Mouse (Mus musculus): ENCODE measurements around the gene Gm17622. TPM values are rescaled to one million over a fixed set of nuclear protein-coding genes. Genes with fewer than 3 reads are reported as not detected.
A peak's percentile ranks its signal among the peaks of the same experiment; 100 is the strongest.

The Gm17622 gene
- not detected in 2 replicates for polyA plus RNA-seq (2012; rRNA removed)

DNA sequence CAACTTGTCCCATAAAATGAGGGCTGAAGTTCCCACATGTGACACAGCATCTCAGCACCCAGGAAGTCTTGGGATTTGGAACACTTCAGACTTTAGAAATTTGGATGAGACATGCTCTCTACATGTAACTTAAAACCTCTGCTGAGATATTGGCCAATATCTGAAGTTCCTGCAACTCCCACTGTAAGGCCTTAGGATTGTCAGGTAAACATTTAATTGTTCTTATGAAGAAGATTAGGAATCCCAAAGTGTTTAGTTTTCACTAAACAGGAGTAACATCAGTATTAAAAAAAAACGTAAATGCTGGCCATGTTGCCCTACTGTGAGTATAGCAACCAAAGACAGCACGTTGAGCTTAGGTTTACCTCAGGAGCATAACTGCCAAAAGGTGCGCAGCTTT is at the start of gene Gm17622:
TSS of gene Gm17622 (plus strand) at position 301 of the 400 bp plus-strand sequence.
- 92% methylated on average over 3 of the region's 3 CpGs for WGBS
- no peak for DNase-seq (ENCODE audit: low read depth, low spot score)

DNA sequence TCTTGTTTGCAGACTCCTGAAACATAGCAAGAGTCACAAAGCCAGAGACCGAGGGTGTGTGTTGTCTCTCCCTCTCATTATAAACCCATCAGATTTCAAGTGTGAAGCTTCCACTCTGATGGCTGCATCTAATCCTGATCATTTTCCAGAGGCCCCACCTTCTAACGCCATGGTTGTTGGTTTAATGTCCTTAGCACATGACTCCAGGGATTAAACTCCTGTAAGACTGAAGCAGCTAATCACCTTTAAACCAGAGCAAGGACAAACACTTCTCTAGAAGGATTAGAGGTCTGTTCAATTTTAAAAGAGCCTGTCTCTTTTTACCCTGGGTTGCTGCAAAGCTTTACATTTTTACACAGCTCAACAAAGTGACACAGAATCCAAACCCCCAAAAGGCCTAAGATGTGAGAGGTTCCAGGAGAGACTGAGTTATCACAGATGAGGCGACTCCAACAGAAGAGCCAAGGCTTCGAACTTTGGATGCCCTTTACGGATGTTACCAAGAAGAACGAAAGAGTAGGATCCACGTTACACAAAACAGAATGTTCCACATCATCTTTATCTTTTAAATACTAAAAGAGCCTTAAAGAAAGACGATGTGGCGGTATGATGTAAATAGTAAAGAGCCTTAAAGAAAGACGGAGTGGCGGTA is 40.2 kb upstream of the Gm17622 start:
- WGBS, result 86% methylated on average over 11 of the region's 11 CpGs

DNA sequence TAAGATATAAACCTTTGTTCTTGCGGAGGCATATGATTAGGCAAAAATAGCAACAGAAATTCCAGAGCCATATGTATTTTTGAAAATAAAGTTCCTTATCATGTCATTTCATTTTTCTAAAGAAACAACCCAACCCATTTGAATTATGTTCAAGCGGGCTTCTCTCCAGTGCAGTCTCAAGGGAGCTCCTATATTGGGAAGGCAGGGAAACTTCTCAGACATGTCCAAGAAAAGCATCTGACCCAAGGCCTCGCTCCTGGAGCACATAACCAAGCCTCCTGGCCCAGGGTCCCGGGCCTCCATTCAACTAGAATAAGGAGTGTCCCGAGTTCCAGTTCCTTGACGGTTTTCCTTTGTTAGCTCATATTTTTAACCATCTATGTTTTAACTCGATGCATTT is 39.7 kb upstream of the Gm17622 start:
- WGBS, result 85% methylated on average over 7 of the region's 7 CpGs
- DNase-seq (ENCODE audit: low read depth, low spot score), result no peak

More for the DNA sequence above, 40.2 kb upstream of the Gm17622 start:
- no peak for DNase-seq (ENCODE audit: low read depth, low spot score)

DNA sequence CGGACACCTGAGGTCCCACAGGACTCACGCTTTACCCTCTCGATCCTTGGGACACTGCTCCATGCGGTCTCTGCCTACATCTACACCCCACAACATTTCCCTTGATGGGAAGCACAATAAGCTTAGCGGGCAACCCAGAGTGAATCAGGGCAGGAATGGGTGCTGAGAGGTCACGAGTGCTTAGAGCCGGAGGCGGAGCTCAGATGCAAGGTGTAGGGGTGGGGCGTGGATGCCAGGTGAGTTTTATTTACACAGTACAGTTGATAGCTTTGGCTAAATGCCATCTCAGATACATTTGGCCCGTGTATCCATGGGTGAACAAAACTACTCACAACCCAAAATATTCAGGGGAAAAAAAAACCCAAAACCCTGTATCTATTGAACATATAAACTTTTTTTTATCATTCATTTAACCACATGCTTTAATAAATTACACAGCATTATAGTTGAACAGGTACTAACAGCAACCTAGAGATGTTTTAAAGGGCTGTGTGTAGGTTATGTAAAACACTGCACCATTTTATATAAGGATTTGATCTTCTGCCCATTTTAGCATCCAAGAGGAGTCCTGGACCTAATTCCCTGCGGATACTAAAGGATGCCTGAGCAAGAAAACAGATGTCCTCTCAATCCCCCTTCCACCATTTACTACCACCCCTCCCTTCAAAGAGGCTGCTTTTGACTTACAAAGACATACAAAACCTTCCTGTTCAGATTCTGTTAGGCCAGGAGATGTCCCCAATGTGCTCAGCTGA is 39.0 kb upstream of the Gm17622 start:
- DNase-seq (ENCODE audit: low read depth, low spot score), result no peak
- WGBS, result 50% methylated on average over 11 of the region's 11 CpGs

DNA sequence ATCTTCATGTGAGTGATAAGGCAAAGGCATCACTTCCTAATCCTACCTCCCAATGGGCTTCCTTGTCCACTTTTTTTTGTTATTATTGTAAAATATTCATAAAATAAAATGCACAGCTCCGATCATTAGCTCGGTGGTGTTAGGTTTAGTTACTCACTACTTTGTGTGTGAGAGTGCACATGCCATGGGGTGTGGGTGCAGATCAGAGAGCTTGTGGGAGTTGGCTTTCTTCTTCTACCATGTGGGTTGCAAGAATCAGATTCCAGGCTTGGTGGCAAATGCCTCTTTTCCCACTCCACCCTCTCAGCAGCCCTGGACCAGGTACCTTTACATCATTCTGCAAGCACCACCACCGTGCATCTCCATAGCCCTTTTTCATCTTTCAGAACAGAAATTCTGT is 37.9 kb upstream of the Gm17622 start:
- WGBS, result 92% methylated on average over 3 of the region's 3 CpGs
- DNase-seq (ENCODE audit: low read depth, low spot score), result no peak

DNA sequence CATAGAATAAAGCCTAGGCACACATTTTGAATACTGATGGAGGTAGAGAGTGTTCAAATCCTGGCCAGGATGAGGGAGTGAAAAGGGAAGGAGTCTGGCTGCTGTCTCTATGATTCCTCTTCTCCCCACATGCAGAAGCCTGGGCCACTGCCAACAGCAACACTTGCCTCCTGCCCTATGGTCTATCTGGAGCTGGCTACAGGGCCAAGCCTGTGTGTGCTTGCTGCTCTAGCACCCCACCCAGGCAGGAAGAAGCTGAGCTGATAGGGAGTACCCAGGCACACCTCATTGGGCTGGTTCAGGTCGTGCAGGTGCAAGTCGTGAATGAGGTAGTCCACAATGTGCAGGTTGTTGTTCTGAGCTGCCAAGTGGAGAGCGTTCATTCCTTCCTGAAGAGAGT is 36.2 kb upstream of the Gm17622 start:
- peak; percentile 81 for DNase-seq (ENCODE audit: low read depth, low spot score)

DNA sequence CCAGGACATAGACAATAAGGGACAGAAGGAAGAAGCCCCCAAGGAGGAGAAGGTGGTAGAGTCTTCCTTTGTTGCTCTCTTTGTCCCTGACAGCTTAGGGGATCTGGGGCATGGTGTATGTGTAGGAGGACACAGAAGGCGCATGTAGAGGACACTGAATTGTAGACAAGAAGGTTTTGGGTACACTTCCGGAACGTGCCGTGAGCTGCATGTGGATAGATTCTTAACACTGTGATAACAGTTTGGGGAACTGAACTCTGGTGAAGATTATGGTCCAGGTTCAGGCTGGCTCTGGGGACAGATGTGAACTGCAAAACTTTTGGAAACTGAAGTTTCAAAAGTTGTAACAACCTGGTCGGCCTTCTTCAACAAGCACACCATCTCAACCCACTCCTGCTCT is 33.0 kb upstream of the Gm17622 start:
- 64% methylated on average over 5 of the region's 5 CpGs for WGBS
- DNase-seq (ENCODE audit: low read depth, low spot score), result no peak

More for the DNA sequence above, 36.2 kb upstream of the Gm17622 start:
- WGBS, result 21% methylated on average over 3 of the region's 3 CpGs

DNA sequence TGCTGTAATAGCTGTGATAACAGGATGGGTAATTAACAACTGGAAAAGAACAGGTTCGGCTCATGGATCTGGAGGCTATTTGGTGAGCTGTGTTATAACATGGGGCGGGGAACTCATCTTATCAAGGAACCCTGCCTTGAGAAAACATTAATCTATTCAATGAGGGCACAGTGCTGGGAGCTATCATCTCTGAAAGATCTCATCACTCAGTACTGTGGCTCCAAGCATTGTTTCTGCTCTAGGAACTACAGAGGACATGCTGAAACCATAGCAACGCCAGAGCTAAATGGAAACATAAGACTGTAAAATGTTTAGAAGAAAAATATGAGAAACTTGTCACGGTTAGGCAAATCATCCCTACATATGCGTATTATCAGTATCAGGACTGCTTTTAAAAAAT is 32.5 kb upstream of the Gm17622 start:
- no peak for DNase-seq (ENCODE audit: low read depth, low spot score)
- WGBS, result 29% methylated on average over 5 of the region's 5 CpGs

DNA sequence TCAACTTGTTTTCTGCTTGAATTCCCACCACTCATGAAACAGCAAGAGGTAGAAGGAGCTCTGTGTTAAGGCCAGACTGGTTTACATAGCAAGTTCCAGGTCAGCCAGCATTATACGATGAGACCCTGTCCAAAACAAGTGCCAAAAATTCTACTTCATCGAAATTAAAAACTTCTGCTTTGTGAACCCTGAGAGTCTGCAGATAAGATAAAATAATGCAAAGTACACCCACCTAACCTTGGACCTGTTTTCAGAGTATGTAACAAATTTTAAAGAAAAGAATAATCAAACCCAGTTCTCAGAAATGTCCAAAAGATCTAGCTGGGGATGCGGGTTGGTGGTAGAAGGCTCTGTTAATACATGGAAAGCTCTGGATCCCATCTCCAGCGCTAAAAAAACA is 31.9 kb upstream of the Gm17622 start:
- DNase-seq (ENCODE audit: low read depth, low spot score), result no peak
- 82% methylated on average over 4 of the region's 4 CpGs for WGBS

DNA sequence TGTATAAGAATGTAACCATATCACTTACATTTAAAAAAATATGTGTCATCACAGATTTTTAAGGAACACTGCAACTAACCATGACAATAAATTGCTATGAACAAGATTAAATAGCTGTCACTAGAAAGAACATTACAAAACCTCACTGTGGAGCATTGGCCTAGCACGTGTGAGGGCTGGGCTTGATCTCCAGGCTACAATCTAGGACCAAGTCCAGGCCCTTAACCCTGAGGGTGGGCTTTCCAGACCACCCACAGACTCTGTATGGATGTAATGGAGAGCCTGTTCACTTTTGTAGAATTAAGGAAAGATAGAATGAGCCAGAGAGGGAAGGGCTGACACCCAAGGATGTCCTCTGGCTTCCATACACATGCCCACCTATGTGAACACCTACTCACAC is 27.9 kb upstream of the Gm17622 start:
- DNase-seq (ENCODE audit: low read depth, low spot score), result no peak

DNA sequence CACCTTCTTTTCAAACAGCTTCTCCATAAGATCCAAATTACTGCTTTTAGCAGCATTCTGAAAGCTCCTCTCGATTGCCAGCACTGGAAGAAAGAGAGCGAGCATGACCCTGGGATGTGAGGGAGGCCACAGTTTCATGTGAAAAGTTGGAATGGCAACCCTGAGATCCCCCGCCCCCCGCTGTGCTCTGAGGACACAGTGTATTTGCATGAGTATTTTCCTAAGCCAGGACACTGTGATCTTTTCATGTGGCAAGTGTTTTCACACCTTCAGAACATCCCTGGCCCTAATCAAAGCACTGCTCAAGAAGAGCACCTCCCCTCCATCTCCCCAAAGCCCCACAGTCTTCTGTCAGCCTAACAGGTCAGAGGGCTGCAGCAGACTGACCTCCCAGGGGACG is 25.2 kb upstream of the Gm17622 start:
- DNase-seq (ENCODE audit: low read depth, low spot score), result no peak
- 79% methylated on average over 5 of the region's 5 CpGs for WGBS

More for the DNA sequence above, 27.9 kb upstream of the Gm17622 start:
- 76% methylated on average over 1 of the region's 1 CpGs for WGBS

DNA sequence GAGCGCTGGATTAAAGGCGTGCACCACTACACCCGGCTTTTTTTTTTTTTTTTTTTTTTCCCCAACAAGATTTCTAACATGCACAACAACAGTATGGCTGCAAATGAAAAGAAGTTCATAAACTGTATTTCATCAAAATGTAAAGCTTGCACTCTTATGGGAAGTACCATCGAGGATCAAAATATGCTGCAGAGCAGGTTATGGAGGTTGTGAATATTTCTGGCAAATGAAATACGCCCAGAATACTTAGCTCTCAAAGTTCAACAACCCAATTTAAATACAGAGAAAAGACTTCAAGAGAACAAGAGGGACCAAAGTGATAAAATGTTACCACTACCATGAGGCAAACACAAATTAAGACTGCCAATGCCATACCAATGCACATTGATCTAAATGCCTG is 21.9 kb upstream of the Gm17622 start:
- DNase-seq (ENCODE audit: low read depth, low spot score), result no peak
- 76% methylated on average over 5 of the region's 5 CpGs for WGBS

DNA sequence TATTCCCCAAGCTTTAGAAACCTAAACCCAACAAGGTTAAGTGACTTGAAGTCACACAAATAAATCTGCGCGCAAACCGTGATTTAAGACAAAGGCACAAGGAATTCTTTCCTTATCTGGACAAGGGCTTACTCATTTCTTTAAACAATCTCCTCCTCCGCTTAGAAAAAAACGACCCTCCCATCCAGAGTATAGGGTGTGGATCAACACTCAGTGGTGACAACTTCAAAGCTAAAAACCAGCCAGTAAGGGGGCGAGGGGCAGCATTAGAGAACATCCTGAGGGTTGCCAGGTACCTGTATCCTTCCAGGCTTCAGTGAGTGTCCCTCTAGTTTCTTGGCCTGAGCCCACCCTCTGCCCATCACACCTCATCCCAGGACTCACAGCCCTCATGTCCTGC is 20.0 kb upstream of the Gm17622 start:
- 54% methylated on average over 6 of the region's 6 CpGs for WGBS
- DNase-seq (ENCODE audit: low read depth, low spot score), result no peak

DNA sequence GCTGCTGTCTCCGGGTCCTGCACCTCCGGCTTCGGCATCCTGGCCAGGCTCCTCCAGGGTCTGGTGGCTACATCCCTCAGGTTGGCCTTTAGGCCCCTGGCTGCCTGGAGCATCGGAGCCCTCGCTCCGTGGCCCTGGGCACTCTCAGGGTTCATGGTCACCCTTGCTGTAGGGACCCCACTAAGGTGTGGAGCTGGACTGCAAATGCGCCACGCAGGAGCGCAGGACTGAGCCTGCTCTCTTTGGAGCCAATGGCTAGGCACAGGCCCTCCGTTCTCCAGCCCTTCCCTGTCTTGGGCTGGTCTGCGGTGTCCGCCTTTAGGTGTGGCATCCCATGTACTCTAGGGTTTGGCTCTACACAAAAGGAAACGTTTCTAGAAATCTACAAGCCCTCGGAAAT is 19.6 kb upstream of the Gm17622 start, which contains the start of gene Ankdd1b:
TSS of gene Ankdd1b (minus strand) at position 242 of the 400 bp plus-strand sequence.
- 74% methylated on average over 14 of the region's 14 CpGs for WGBS
- no peak for DNase-seq (ENCODE audit: low read depth, low spot score)

DNA sequence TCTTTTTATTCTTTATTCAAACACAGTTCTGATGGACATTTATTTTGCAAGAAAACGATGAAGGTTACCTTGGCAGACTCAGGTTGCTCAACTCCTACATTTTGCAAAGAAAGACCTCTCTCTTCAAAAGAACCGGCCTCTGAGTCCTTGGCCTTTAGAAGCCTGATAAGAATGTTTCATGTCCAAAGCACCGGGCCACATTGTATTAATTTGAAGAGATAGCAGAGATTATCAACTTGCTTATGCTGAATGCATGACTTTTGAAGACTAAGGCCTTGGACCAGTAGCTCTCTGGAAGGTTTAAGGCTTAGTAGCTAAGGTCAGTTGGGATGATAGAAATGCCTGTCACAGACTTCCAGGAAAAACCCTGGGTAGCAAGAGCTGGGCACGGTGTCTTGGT is 13.3 kb upstream of the Gm17622 start:
- WGBS, result 85% methylated on average over 4 of the region's 4 CpGs
- no peak for DNase-seq (ENCODE audit: low read depth, low spot score)

DNA sequence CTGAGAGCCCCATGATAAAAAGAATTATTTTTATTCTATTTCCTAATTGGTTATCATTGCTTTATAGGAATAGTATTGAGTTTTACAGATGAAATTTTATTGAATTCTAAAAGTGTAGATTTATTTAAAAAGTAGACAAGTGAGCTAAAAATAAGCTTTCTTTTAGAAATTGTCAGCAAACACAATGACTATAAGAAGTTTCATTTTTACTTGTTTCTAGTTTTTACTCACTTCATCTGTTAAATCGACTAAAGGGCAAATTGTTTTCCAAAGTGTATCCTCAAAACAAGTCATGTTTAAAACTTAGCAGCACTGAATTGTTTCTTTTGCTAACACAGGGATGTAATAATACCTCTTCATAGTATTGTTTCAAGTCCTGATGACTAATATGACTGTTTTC is 11.5 kb upstream of the Gm17622 start:
- DNase-seq (ENCODE audit: low read depth, low spot score), result no peak
- 93% methylated on average over 1 of the region's 1 CpGs for WGBS

DNA sequence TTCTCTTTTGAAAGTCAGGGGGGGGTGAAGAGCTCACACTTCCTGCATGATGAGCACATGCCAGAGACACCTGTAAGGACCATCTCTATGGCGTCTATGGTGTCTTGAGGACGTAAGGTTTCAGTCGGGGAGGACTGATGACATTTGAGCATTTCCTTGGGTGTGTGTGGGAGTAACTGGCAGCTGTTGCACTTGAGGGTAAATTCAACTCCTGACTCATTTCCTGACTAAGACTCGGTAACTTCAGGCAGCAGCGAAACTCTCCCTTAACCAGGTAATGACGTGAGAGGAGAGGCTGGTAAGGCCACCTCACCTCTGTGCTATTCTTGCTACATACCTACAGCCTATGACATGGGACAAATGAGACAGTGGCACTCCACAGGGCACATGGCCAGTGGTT is 3.3 kb upstream of the Gm17622 start:
- no peak for DNase-seq (ENCODE audit: low read depth, low spot score)
- WGBS, result 76% methylated on average over 6 of the region's 6 CpGs

DNA sequence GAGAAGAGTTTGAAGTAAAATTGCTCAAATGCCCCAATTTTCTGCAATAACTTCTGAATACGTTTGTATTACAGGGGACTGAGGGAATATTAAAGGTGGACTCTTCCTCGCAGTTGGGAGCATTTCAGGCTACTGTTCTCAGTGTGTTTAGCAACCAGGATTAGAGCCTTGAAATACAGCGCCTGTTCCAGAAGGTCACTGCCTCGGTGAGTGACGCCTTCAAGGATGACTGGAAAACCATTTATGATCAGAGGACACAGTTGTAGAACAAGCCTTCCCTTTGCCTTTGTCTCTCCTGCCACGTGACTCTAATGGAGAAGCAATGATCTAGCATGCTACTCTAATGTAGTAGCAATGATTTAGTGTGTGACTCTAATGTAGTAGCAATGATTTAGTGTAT is 2.6 kb upstream of the Gm17622 start:
- no peak for DNase-seq (ENCODE audit: low read depth, low spot score)
- 92% methylated on average over 6 of the region's 6 CpGs for WGBS

DNA sequence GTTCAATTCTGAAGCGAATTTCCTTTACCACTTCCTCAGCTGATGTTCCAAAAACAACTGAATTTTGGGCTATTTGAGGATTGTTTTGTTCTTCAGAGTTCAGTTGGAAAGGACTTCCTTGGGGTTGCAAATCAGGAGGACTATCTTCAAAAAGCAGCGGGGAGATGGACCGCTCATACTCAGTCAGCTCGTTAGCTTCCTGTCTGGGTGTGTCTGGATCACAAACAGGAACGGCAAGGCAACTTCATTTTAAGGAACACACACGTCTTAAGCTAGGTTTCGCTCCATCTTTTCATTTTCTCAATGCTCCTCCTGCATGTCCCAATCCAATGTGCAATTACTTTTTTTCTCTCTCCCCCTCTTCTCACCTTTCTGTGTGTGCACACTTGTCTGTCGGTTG is 6.1 kb downstream of the Gm17622 start:
- DNase-seq (ENCODE audit: low read depth, low spot score), result no peak
- 82% methylated on average over 8 of the region's 8 CpGs for WGBS

DNA sequence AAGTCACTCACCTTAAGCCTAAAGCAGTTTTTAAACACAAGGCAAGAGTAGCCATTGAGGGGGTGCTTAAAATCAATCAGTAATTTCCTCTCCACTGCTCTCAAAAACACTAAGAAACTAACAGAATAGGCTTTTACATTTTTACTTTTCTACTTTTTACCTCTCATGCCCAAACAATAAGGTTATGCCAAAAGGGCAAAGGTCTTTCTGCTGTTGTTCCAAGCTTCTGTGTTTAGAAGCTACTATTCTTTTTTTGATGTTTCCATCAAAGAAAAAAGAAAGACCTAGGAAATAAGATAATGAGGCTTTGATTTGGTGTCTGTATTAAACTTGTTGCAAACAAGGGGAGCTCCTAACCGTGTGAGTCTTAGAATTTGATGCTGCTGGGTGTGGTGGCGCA is 9.4 kb downstream of the Gm17622 start:
- 76% methylated on average over 2 of the region's 2 CpGs for WGBS
- DNase-seq (ENCODE audit: low read depth, low spot score), result no peak

DNA sequence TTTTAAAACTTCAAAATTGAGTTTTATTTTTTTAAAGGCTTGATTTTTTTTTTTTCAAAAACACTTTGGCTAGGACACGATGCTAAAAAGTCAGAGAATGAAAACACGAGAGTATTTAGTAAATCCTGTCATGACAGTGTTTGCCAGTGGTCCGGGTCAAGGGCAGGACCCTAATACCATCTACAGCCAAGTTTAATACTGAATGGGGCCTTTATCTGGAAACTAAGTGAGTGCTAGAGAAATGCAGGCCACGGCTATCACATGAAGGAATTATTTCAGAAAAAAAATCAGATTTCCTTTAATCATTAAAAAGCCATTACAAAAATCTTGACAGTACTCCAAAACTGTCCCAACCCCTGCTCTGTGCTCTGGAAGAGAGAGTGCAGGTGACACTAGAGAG is 15.1 kb downstream of the Gm17622 start:
- WGBS, result 84% methylated on average over 4 of the region's 4 CpGs
- DNase-seq (ENCODE audit: low read depth, low spot score), result no peak
